Mouse (Mus musculus): Measurements from ENCODE around the gene Rhoj.

DNA sequence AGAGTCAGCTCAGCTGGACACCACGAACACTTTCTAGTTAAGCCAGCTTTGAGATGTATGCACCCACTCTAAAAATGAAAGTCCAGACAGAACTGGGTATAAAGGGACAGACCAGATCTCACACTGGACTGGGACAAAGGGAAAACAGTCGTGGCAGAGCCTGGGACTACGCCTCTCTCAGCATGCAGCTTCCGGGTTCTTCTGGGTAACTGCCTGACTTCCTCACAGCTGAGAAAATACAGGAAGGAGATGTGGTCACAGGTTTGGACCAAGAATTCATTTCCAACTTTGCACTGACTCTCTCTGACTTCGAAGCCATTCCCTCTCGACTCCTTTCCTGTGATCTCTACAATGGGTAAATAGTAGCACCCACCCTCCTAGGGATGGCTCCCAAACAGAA, 106.9 kb downstream of the Rhoj start:
- TF ChIP-seq CTCF (IDR thresholded peaks at IDR 0.05; ENCODE audit: borderline replicate concordance, control insufficient read depth, extremely low read depth, insufficient read depth, low read length, poor library complexity) (no peak), POLR2A (IDR thresholded peaks at IDR 0.05; ENCODE audit: control insufficient read depth, extremely low read depth, insufficient read depth, low read length, poor library complexity) (no peak)

Measured in thymus, adult 2 months (tissue).